Mouse (Mus musculus) ES-E14 (cell line): ENCODE measurements at regions not wholly inside any gene's neighbourhood (a gene's known extent, or its start where the extent isn't known, plus 50 kb on each side); places are given as distances from the start of the nearest gene placed in this dataset.

Experiments
- ZC3H11A ChIP-seq: IDR thresholded peaks from 2 replicates; pipeline ENCODE4 v1.6.1; 2012; ENCODE audit warnings: low read depth, mild to moderate bottlenecking, inconsistent platforms, low read length, borderline replicate concordance
- ZNF384 ChIP-seq: IDR thresholded peaks from 2 replicates; pipeline ENCODE4 v1.6.1; 2012; ENCODE audit warnings: low read depth, low read length, inconsistent platforms

GRCm38 (mm10) chrX:11621045-11621763, 293.6 kb downstream of the H2al1j start:
- no peak for TF ChIP-seq ZC3H11A
- TF ChIP-seq ZNF384, result no peak
